Mouse (Mus musculus): ENCODE results near the gene Sh2d1b1.

Sh2d1b1 gene

DNA sequence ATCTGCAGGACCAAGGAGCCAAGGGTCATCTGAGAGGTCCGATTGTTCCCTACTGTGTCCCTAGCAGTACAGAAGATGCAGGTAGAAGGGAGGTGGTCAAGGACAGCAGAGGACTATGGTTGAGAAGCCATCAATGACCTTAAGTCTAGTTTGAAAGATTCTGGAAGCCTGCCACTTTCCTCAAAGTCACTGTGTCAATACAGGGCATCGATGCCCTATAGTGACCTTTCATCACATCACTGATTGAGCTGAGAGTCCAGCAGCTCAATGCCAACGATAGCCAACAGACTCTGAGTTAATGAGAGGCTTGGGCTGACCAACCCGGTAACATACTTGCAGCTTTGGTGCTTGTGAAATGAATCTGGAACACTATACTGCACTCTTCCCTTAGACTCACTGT lies 48.2 kb downstream of the Sh2d1b1 start:
- no peak for DNase-seq

DNA sequence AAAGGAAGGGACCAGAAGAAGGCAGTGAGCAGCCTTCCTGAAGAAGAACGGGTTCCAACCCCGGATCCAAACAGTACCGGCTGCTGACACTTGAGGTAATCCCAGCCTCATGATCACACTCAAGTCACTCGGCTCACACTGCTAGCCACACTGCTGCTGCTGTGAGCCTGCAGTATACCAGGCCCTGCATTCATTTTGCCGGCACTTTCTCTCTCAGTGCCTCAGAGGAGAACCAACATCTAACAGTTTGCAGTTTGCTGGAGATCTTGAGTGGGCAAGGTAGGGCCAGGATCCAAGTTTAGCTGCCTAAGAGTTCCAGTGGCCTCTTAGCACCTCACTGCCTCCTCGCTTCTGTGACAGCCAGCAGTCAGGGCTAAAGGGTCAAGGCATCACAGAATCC lies 54.8 kb downstream of the Sh2d1b1 start:
- no peak for DNase-seq

DNA sequence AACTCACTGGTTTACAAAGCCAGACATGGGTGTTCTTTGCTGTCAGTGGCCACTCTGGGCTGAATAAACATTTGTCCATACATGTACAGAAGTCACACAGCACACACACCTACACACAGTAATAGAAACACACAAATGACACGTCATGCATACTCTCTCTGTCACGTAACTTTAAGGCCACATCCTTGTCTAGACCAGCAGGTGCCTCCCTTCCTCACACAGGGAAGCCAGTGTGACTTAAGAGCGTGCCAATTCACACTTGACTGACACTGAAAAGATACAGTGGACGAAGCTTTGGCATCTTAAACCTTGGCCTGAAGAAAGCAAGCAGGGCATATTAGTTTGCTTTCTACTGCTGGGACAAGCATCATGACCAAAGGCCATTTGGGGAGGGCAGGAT lies 55.7 kb downstream of the Sh2d1b1 start:
- no peak for DNase-seq

Data from liver (tissue).